Mouse (Mus musculus): ENCODE results near the gene Mill2. TPM values are rescaled to one million over a fixed set of nuclear protein-coding genes. Genes with fewer than 3 reads are reported as not detected.

Gene Mill2
- polyA plus RNA-seq, 1 experiment from 2014 or later = 0.38 TPM

DNA sequence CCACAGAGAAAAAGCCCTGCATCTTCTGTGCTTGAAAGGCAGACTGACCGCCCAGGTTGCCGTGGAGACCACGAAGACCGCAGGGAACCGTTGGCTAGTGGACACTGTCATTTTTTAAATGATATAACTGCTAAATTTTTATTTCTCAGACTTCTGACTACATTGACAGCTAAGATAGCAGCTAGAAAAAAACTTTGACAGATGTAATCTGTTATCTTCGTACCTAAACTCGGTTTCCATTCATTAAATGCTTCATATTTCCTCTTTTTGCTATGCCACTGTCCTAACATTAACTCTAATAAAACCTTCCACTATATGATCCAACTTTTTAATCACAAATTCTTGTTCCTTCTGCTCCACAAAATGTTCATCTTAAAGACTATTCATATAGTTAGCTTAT is 10.2 kb upstream of the Mill2 start:
- 75% methylated on average over 7 of the region's 7 CpGs for WGBS
- Histone ChIP-seq H3K36me3 (ENCODE audit: control insufficient read depth, insufficient read depth, low read length) (no peaks in the 10 kb centered on the region), H3K9me3 (ENCODE audit: control insufficient read depth, low read length) (no peaks in the 10 kb centered on the region), H3K27ac (ENCODE audit: low read depth, low read length) (no peak overlapping the region), H3K27me3 (replicated peaks; ENCODE audit: control insufficient read depth, insufficient read depth, low read length) (no peaks in the 10 kb centered on the region), H3K9ac (ENCODE audit: low read depth, low read length) (no peak overlapping the region), H3K4me3 (ENCODE audit: low read length) (no peak overlapping the region), H3K4me1 (ENCODE audit: control insufficient read depth, insufficient read depth, low read depth, low read length) (no peaks in the 10 kb centered on the region), H3K4me2 (ENCODE audit: low read length) (no peak overlapping the region)
- no peak for ATAC-seq

DNA sequence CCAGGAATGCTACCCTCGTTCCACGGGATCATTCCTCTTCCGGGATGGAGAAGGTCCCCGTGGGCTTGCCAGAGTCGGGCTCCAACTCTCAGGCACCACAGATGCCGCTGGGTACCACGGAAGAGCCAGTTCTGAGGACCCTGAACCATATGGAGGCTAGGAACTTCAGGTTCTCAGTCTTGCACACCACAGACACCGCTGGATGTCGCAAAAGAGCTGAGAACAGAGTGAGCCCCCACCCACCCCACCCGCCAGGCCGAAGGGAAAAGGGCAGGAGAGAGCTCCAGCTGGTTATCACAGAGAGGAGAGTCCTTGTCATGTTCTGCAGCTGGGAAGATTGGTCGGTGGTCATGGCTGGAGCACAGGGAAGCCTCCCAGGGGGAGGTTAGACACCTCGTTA is 7.5 kb upstream of the Mill2 start:
- WGBS = 49% methylated on average over 13 of the region's 13 CpGs
- Histone ChIP-seq H3K4me1 (ENCODE audit: control insufficient read depth, insufficient read depth, low read depth, low read length) (no peaks in the 10 kb centered on the region), H3K36me3 (ENCODE audit: control insufficient read depth, insufficient read depth, low read length) (no peaks in the 10 kb centered on the region), H3K9ac (ENCODE audit: low read depth, low read length) (no peak overlapping the region), H3K4me3 (ENCODE audit: low read length) (no peak overlapping the region), H3K27ac (ENCODE audit: low read depth, low read length) (no peak overlapping the region), H3K9me3 (ENCODE audit: control insufficient read depth, low read length) (no peaks in the 10 kb centered on the region), H3K4me2 (ENCODE audit: low read length) (no peak overlapping the region), H3K27me3 (replicated peaks; ENCODE audit: control insufficient read depth, insufficient read depth, low read length) (no peaks in the 10 kb centered on the region)
- no peak for ATAC-seq

DNA sequence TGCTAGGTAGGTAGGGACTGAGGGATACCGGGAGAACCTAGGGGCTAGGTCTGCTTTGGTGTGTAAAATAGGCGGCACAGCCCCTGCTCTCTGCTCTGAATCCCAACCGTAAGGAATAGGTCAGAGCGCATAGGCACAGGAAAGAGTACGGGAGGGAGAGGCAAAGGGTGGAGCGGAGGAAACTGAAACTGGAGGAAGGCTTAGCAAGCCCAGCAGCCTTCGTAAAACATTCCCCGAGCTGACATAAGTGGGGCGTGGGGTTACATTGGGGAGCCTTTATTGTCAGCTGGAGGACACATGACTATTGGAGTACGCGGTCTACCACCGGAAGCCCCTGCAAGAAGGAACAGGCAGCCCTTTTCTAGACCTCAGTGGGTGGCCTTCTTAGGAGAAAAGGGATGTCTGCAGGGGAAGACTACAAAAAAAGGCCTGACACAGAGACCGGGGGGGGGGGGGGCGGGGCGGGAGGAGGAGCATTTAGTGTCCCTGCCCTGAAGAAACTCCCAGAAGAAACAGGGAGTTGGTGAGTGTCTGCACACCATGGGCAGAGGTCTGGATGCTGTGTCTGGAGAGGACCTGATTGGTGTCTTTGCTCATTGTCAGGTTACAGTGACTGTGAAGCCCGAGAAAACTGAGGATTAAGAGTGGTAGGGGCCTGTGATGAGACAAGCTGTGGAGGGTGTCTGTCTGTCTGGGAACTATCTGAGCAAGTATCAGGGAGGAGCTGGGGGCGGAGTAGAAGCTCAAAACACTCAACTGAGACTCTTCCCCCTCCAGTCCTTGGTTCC is 814 bp downstream of the Mill2 start:
- ATAC-seq = peak; percentile 84
- Histone ChIP-seq H3K4me1 (ENCODE audit: control insufficient read depth, insufficient read depth, low read depth, low read length) (no peaks in the 10 kb centered on the region), H3K27ac (ENCODE audit: low read depth, low read length) (peak overlapping the region; percentile 20), H3K9ac (ENCODE audit: low read depth, low read length) (peak overlapping the region; percentile 58), H3K9me3 (ENCODE audit: control insufficient read depth, low read length) (no peaks in the 10 kb centered on the region), H3K36me3 (ENCODE audit: control insufficient read depth, insufficient read depth, low read length) (no peaks in the 10 kb centered on the region), H3K4me2 (ENCODE audit: low read length) (peak overlapping the region; percentile 79), H3K27me3 (replicated peaks; ENCODE audit: control insufficient read depth, insufficient read depth, low read length) (no peaks in the 10 kb centered on the region), H3K4me3 (ENCODE audit: low read length) (peak overlapping the region; percentile 42)
- 2% methylated on average over 14 of the region's 17 CpGs for WGBS

DNA sequence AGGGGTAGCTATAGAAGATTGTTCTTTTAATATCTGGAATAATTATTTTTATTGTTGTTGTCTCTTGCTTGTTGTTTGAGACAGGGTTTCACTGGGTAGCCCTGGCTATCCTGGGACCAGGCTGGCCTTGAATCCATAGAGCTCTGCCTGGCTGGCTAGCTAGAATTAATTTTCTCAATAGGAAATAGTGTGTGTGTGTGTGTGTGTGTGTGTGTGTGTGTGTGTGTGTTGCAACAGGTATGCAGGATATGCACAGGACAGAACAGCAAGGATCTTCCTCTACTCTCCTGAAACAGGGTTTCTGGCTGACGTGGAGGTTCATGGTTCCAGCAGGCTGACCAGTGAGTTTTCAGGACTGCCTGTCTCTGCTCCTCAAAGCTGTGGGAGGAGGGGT is 1.4 kb downstream of the Mill2 start:
- Histone ChIP-seq H3K4me1 (ENCODE audit: control insufficient read depth, insufficient read depth, low read depth, low read length) (no peaks in the 10 kb centered on the region), H3K27me3 (replicated peaks; ENCODE audit: control insufficient read depth, insufficient read depth, low read length) (no peaks in the 10 kb centered on the region), H3K36me3 (ENCODE audit: control insufficient read depth, insufficient read depth, low read length) (no peaks in the 10 kb centered on the region), H3K9ac (ENCODE audit: low read depth, low read length) (peak overlapping the region; percentile 54; the same call in 1 of the 2 replicates), H3K9me3 (ENCODE audit: control insufficient read depth, low read length) (no peaks in the 10 kb centered on the region), H3K4me3 (ENCODE audit: low read length) (peak overlapping the region; percentile 28), H3K4me2 (ENCODE audit: low read length) (peak overlapping the region; percentile 53), H3K27ac (ENCODE audit: low read depth, low read length) (no peak overlapping the region)
- peak; percentile 41 for ATAC-seq
- 45% methylated on average over 1 of the region's 1 CpGs for WGBS

DNA sequence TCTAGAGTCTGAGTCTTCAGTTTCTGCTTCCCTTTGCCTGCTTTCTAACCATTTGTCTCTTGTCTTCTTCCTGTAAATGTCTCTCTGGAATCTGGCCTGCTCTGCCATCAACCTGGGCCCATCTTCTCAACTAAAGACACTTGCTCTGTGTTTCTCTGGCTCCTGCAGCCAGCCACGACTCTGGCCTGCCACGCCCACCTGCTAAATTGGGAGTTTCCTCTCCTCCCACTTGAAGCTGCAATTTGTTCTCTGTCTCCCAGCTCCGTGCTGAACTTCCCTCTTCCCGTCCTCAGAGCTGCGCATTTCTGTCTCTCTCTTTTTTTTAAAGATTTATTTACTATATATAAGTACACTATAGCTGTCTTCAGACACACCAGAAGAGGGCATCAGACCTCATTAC is 5.0 kb downstream of the Mill2 start:
- H3K4me3 ChIP-seq (ENCODE audit: low read length) = no peak overlapping the region
- H3K36me3 ChIP-seq (ENCODE audit: control insufficient read depth, insufficient read depth, low read length) = no peaks in the 10 kb centered on the region
- no peaks in the 10 kb centered on the region for H3K4me1 ChIP-seq (ENCODE audit: control insufficient read depth, insufficient read depth, low read depth, low read length)
- H3K9ac ChIP-seq (ENCODE audit: low read depth, low read length) = no peak overlapping the region
- H3K4me2 ChIP-seq (ENCODE audit: low read length) = no peak overlapping the region
- ATAC-seq = no peak
- WGBS = 49% methylated on average over 5 of the region's 5 CpGs
- no peaks in the 10 kb centered on the region for H3K9me3 ChIP-seq (ENCODE audit: control insufficient read depth, low read length)
- H3K27me3 ChIP-seq (replicated peaks; ENCODE audit: control insufficient read depth, insufficient read depth, low read length) = no peaks in the 10 kb centered on the region
- H3K27ac ChIP-seq (ENCODE audit: low read depth, low read length) = no peak overlapping the region

DNA sequence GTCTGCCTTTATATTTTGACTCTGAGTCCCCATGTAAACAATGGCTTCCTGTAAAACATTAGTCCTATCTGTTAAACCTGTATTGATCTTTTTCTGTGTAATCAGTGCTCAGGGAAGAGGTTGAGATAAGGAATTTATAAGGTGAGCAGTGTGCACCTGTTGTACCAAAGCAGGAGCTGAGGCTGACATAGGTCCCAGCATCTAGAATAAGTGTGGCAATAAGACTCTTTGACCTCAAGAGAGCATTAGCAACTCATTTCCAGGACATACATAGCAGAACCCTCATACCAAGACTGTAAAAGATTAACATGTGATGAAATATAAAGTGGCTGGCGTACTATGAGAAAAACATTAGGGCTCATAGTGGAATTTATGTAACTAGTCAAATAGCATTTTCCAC is 8.6 kb downstream of the Mill2 start:
- no peak for ATAC-seq
- H3K9ac ChIP-seq (ENCODE audit: low read depth, low read length) = no peak overlapping the region
- H3K4me1 ChIP-seq (ENCODE audit: control insufficient read depth, insufficient read depth, low read depth, low read length) = no peaks in the 10 kb centered on the region
- no peak overlapping the region for H3K4me2 ChIP-seq (ENCODE audit: low read length)
- H3K4me3 ChIP-seq (ENCODE audit: low read length) = no peak overlapping the region
- no peaks in the 10 kb centered on the region for H3K36me3 ChIP-seq (ENCODE audit: control insufficient read depth, insufficient read depth, low read length)
- 97% methylated on average over 1 of the region's 1 CpGs for WGBS
- no peaks in the 10 kb centered on the region for H3K27me3 ChIP-seq (replicated peaks; ENCODE audit: control insufficient read depth, insufficient read depth, low read length)
- no peaks in the 10 kb centered on the region for H3K9me3 ChIP-seq (ENCODE audit: control insufficient read depth, low read length)
- H3K27ac ChIP-seq (ENCODE audit: low read depth, low read length) = no peak overlapping the region

GRCm38 (mm10) chr7:18858310-18858916 is 18.6 kb downstream of the Mill2 start:
- peak overlapping the region; percentile 29; the same call in 1 of the 2 replicates for H3K27ac ChIP-seq (ENCODE audit: low read depth, low read length)
- H3K9me3 ChIP-seq (ENCODE audit: control insufficient read depth, low read length) = peaks cover 5% of the 10 kb centered on the region
- no peak overlapping the region for H3K4me3 ChIP-seq (ENCODE audit: low read length)
- WGBS = 81% methylated on average over 5 of the region's 5 CpGs
- H3K4me1 ChIP-seq (ENCODE audit: control insufficient read depth, insufficient read depth, low read depth, low read length) = no peaks in the 10 kb centered on the region
- H3K27me3 ChIP-seq (replicated peaks; ENCODE audit: control insufficient read depth, insufficient read depth, low read length) = no peaks in the 10 kb centered on the region
- no peak overlapping the region for H3K4me2 ChIP-seq (ENCODE audit: low read length)
- H3K9ac ChIP-seq (ENCODE audit: low read depth, low read length) = no peak overlapping the region
- 0 out of 2 replicates have a peak, but pooled peaks have one; percentile 30 for ATAC-seq
- no peaks in the 10 kb centered on the region for H3K36me3 ChIP-seq (ENCODE audit: control insufficient read depth, insufficient read depth, low read length)

DNA sequence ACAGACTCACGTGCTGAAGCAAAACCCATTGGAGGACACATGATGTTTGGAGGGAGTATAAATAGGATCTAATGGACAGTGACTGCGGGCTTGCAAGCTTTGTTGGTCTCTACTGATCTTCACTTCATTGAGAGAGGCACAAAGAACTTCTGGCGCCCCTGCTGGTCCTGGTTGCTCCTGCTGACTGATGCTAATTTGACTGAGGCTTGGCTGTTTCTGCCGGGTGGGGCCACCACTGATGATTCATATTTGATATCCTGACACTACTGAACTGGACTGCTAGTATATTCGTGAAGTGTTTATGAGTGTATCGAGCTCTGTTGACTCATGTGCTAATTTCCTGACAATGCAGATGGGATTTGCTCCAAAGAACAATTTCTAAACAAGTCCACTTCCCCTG is 23.0 kb downstream of the Mill2 start:
- Histone ChIP-seq H3K27me3 (replicated peaks; ENCODE audit: control insufficient read depth, insufficient read depth, low read length) (no peaks in the 10 kb centered on the region), H3K27ac (ENCODE audit: low read depth, low read length) (no peak overlapping the region), H3K4me1 (ENCODE audit: control insufficient read depth, insufficient read depth, low read depth, low read length) (no peaks in the 10 kb centered on the region), H3K4me3 (ENCODE audit: low read length) (no peak overlapping the region), H3K9me3 (ENCODE audit: control insufficient read depth, low read length) (peaks cover 5% of the 10 kb centered on the region), H3K4me2 (ENCODE audit: low read length) (no peak overlapping the region), H3K9ac (ENCODE audit: low read depth, low read length) (no peak overlapping the region), H3K36me3 (ENCODE audit: control insufficient read depth, insufficient read depth, low read length) (no peaks in the 10 kb centered on the region)
- WGBS = 88% methylated on average over 6 of the region's 6 CpGs
- ATAC-seq = no peak

- no peak for ATAC-seq
- Histone ChIP-seq H3K4me2 (ENCODE audit: low read length) (no peak overlapping the region), H3K36me3 (ENCODE audit: control insufficient read depth, insufficient read depth, low read length) (no peaks in the 10 kb centered on the region), H3K27ac (ENCODE audit: low read depth, low read length) (no peak overlapping the region), H3K4me1 (ENCODE audit: control insufficient read depth, insufficient read depth, low read depth, low read length) (no peaks in the 10 kb centered on the region), H3K4me3 (ENCODE audit: low read length) (no peak overlapping the region), H3K9ac (ENCODE audit: low read depth, low read length) (no peak overlapping the region), H3K9me3 (ENCODE audit: control insufficient read depth, low read length) (no peaks in the 10 kb centered on the region; the same call in 1 of the 2 replicates), H3K27me3 (replicated peaks; ENCODE audit: control insufficient read depth, insufficient read depth, low read length) (no peaks in the 10 kb centered on the region)
- 87% methylated on average over 2 of the region's 2 CpGs for WGBS
Observed at GRCm38 (mm10) chr7:18868491-18868890, 28.7 kb downstream of the Mill2 start.
